Mouse (Mus musculus): Measurements from ENCODE around the gene Yif1a. TPM values are rescaled to one million over a fixed set of nuclear protein-coding genes. Genes with fewer than 3 reads are reported as not detected.

Gene Yif1a
- polyA plus RNA-seq, 1 experiment = 115 TPM

GRCm38 (mm10) chr19:5106731-5107191, 18.4 kb downstream of the Yif1a start, which contains the start of gene Rab1b:
Rab1b (minus strand) TSS chr19:5107072.
- Histone ChIP-seq H3ac (ENCODE audit: control insufficient read depth, insufficient read length) (peak within 1 kb of the TSS; percentile 22), H3K27me3 (ENCODE audit: control insufficient read depth, insufficient read depth, insufficient read length) (no peaks in the 10 kb centered on the region), H3K36me3 (ENCODE audit: control insufficient read depth, insufficient read depth) (peaks cover 19% of the 10 kb centered on the region), H3K79me2 (ENCODE audit: control insufficient read depth, insufficient read depth) (peaks cover 16% of the 10 kb centered on the region), H3K4me3 (peak within 1 kb of the TSS; percentile 86), H3K4me2 (ENCODE audit: low read depth) (peak within 1 kb of the TSS; percentile 90)
- TF ChIP-seq CEBPB (IDR thresholded peaks at IDR 0.05; ENCODE audit: insufficient read depth, poor library complexity, severe bottlenecking) (no peak), POLR2AphosphoS2 (IDR thresholded peaks at IDR 0.05; ENCODE audit: insufficient read length, low read depth) (peak; percentile 87), POLR2A (IDR thresholded peaks at IDR 0.05; ENCODE audit: insufficient read length, low read depth) (peak; percentile 81), REST (IDR thresholded peaks at IDR 0.05; ENCODE audit: insufficient read depth, insufficient read length) (no peak)

DNA sequence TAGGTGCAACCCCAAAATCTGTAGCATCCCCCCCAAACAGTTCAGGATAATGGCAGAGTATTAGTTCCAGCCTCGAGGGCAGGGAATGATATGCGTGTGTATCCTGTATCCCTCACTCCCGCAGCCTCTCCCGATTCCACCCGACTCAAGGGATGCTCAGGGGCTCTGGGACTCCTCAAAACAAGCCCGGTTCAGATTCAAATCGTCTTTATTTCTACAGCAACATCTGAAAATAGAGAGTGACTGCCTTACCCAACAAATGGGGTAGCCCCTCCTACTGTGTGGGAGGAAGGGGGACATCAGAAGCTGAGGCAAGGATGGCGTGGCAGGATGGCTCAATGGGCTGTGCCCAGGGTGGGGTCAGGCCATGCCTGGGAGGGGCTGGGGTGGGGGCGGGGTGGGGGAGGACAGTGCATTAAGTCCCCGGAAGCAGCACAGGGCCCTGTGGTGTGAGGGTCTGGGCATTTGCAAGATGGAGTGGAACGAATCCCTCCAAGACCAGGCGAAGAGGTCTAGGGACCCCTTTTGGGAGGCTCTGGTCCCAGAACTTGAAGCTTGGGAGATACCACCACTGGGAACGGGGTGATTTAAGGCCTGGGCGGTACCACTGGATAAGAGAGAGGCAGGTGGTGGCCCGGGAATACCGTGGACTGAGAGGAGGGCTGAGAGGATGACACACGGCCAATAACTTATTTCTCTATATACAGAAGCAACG, 19.4 kb downstream of the Yif1a start:
- Histone ChIP-seq H3K27me3 (ENCODE audit: control insufficient read depth, insufficient read depth, insufficient read length) (no peaks in the 10 kb centered on the region), H3K36me3 (ENCODE audit: control insufficient read depth, insufficient read depth) (peaks cover 16% of the 10 kb centered on the region), H3ac (ENCODE audit: control insufficient read depth, insufficient read length) (no peak overlapping the region), H3K4me2 (ENCODE audit: low read depth) (peak overlapping the region; percentile 70), H3K79me2 (ENCODE audit: control insufficient read depth, insufficient read depth) (peaks cover 16% of the 10 kb centered on the region), H3K4me3 (no peak overlapping the region)
- TF ChIP-seq SRF (IDR thresholded peaks at IDR 0.05; ENCODE audit: control insufficient read depth, insufficient read length, low read depth) (no peak), POLR2A (IDR thresholded peaks at IDR 0.05; ENCODE audit: insufficient read length, low read depth) (no peak), USF1 (IDR thresholded peaks at IDR 0.05; ENCODE audit: low read depth) (no peak), REST (IDR thresholded peaks at IDR 0.05; ENCODE audit: insufficient read depth, insufficient read length) (no peak), POLR2AphosphoS2 (IDR thresholded peaks at IDR 0.05; ENCODE audit: insufficient read length, low read depth) (no peak), TCF12 (IDR thresholded peaks at IDR 0.05; ENCODE audit: insufficient read depth, poor library complexity, severe bottlenecking) (no peak), E2F4 (IDR thresholded peaks at IDR 0.05; ENCODE audit: insufficient read depth) (no peak), MYOD1 (IDR thresholded peaks at IDR 0.05; ENCODE audit: control insufficient read depth in 1 of 3, insufficient read length in 2 of 3, low read depth in 2 of 3) (no peak)

DNA sequence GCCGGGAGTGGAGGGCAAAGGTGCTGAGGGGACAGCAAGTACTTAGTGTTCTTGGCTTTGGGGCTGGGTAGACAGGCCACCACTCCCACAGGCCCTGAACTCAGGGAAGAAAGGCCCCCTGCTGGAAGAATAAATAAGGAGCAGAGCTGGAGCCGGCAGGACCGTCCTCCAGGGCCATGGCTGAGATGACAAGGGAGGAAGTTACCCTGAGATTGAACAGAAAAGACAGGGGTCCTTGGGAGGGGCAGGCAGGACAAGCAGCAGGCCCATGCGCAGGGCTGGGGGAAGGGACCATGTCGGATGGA, 19.9 kb downstream of the Yif1a start:
- no peak for TF ChIP-seq POLR2AphosphoS2 (IDR thresholded peaks at IDR 0.05; ENCODE audit: insufficient read length, low read depth)
- no peak for TF ChIP-seq POLR2A (IDR thresholded peaks at IDR 0.05; ENCODE audit: insufficient read length, low read depth)
- TF ChIP-seq CEBPB (IDR thresholded peaks at IDR 0.05; ENCODE audit: insufficient read depth, poor library complexity, severe bottlenecking) = no peak
- no peak for TF ChIP-seq REST (IDR thresholded peaks at IDR 0.05; ENCODE audit: insufficient read depth, insufficient read length)
- no peak for TF ChIP-seq TCF3 (IDR thresholded peaks at IDR 0.05; ENCODE audit: insufficient read length, low read depth)
- TF ChIP-seq MYOD1 (IDR thresholded peaks at IDR 0.05; ENCODE audit: control insufficient read depth in 1 of 3, insufficient read length in 2 of 3, low read depth in 2 of 3) = no peak
- no peak for TF ChIP-seq TCF12 (IDR thresholded peaks at IDR 0.05; ENCODE audit: insufficient read depth, poor library complexity, severe bottlenecking)
- TF ChIP-seq USF1 (IDR thresholded peaks at IDR 0.05; ENCODE audit: low read depth) = no peak
- TF ChIP-seq E2F4 (IDR thresholded peaks at IDR 0.05; ENCODE audit: insufficient read depth) = no peak
- no peak for TF ChIP-seq SRF (IDR thresholded peaks at IDR 0.05; ENCODE audit: control insufficient read depth, insufficient read length, low read depth)
- TF ChIP-seq MYOG (IDR thresholded peaks at IDR 0.05; ENCODE audit: control insufficient read depth in 1 of 3, insufficient read depth in 1 of 3, insufficient read length in 2 of 3, low read depth in 2 of 3) = no peak
- no peak for TF ChIP-seq MAX (IDR thresholded peaks at IDR 0.05; ENCODE audit: low read depth)
- H3K4me2 ChIP-seq (ENCODE audit: low read depth) = no peak overlapping the region
- no peaks in the 10 kb centered on the region for H3K27me3 ChIP-seq (ENCODE audit: control insufficient read depth, insufficient read depth, insufficient read length)
- H3ac ChIP-seq (ENCODE audit: control insufficient read depth, insufficient read length) = no peak overlapping the region
- H3K36me3 ChIP-seq (ENCODE audit: control insufficient read depth, insufficient read depth) = peaks cover 11% of the 10 kb centered on the region
- no peak overlapping the region for H3K4me3 ChIP-seq
- peaks cover 16% of the 10 kb centered on the region for H3K79me2 ChIP-seq (ENCODE audit: control insufficient read depth, insufficient read depth)

DNA sequence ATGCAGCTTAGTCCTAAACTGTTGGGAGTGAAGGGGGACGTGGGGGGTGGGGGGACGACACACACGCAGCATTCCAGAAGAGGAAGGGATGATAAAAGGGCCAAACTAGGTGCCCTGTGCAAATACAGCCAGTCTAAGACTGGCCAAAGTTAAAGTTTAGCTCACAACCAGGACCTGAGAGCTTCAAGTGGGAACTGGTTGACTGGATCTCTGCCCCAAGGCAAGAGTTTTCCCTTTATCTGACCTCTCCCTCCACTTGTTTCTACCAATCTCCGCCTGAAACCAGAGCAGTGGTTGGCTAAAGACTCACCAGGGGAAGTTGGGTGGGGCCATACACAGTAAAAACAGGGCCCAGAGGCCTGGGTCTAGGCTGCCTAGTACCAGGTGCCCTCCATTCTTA, 20.4 kb downstream of the Yif1a start:
- Histone ChIP-seq H3K27me3 (ENCODE audit: control insufficient read depth, insufficient read depth, insufficient read length) (no peaks in the 10 kb centered on the region), H3K79me2 (ENCODE audit: control insufficient read depth, insufficient read depth) (peaks cover 16% of the 10 kb centered on the region), H3K36me3 (ENCODE audit: control insufficient read depth, insufficient read depth) (peaks cover 13% of the 10 kb centered on the region)

More for the DNA sequence above, 20.4 kb downstream of the Yif1a start:
- TF ChIP-seq TCF12 (IDR thresholded peaks at IDR 0.05; ENCODE audit: insufficient read depth, poor library complexity, severe bottlenecking) (no peak), E2F4 (IDR thresholded peaks at IDR 0.05; ENCODE audit: insufficient read depth) (no peak), TCF3 (IDR thresholded peaks at IDR 0.05; ENCODE audit: insufficient read length, low read depth) (no peak), MAX (IDR thresholded peaks at IDR 0.05; ENCODE audit: low read depth) (no peak), REST (IDR thresholded peaks at IDR 0.05; ENCODE audit: insufficient read depth, insufficient read length) (no peak), USF1 (IDR thresholded peaks at IDR 0.05; ENCODE audit: low read depth) (no peak), POLR2AphosphoS2 (IDR thresholded peaks at IDR 0.05; ENCODE audit: insufficient read length, low read depth) (no peak), MYOG (IDR thresholded peaks at IDR 0.05; ENCODE audit: control insufficient read depth in 1 of 3, insufficient read depth in 1 of 3, insufficient read length in 2 of 3, low read depth in 2 of 3) (no peak), SRF (IDR thresholded peaks at IDR 0.05; ENCODE audit: control insufficient read depth, insufficient read length, low read depth) (no peak)
- Histone ChIP-seq H3K4me3 (no peak overlapping the region), H3ac (ENCODE audit: control insufficient read depth, insufficient read length) (no peak overlapping the region), H3K4me2 (ENCODE audit: low read depth) (no peak overlapping the region)
